Mouse (Mus musculus): Measurements from ENCODE around the gene Tmem203. TPM values are rescaled to one million over a fixed set of nuclear protein-coding genes. Genes with fewer than 3 reads are reported as not detected.

Tmem203 gene
- polyA plus RNA-seq, 1 experiment from 2014 or later: 16.4 TPM

DNA sequence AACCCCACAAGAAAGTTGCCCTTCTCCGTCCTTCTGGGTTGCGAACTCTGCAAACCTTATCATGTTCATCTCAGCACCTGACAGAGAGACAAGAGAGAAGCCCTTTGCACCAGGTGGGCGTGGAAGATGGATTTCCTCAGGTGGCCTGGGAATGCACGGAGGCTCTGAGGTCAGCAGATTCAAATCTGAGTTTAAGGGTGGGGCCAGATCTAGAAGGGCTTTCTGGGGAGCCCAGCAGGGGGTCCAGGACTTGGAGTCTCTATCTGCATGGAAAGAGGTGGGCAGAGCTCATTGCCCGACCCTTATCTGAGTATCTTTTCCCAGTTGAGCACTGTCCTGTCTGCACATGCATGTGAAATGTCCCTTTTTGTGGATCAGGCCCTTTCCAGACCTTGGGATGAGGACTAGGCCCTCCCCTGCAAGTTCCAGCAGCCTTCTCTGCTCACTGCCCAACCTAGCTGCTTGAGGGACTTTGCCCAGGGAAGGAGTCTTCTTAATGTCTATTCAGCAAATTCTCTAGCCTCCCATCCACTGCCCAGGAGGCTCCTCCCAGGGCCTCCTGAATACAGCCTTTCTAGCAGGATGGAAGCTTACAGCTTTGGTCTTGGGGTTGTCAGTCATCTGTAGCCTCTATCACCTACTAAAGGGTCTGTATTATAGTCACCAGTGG lies 20.6 kb upstream of the Tmem203 start:
- Histone ChIP-seq H3K27me3 (peaks cover 5% of the 10 kb centered on the region; the same call in 1 of the 2 replicates), H3K4me1 (no peaks in the 10 kb centered on the region), H3K9ac (replicated peaks) (no peak overlapping the region), H3K9me3 (no peaks in the 10 kb centered on the region), H3K4me2 (replicated peaks) (no peak overlapping the region), H3K4me3 (no peak overlapping the region), H3K36me3 (no peaks in the 10 kb centered on the region), H3K27ac (replicated peaks) (no peak overlapping the region)
- ATAC-seq (replicated peaks): no peak
- WGBS: 78% methylated on average over 5 of the region's 5 CpGs

DNA sequence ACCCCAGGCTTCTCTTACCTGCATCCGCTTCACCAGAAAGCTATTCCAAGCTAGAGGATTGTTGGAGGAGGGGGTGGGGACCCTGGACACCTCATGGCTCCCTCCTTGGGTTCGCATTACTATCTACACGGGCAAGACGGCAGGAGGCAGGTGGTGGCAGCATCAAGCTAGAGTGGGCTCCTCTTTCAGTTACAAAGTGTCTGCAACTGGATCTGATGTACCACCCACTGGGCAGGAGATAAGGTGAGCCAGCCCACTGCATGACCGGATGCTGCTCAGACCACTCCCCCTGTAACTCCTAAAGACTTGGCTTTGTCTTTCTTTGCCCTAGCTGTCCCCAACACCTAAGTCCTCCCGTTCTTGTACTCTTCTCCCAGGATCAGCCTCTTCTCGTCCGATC lies 18.6 kb upstream of the Tmem203 start, which contains the start of gene Rnf224:
Gene Rnf224, minus strand, starts transcription at position 174 of the 400 bp plus-strand sequence.
- H3K27me3 ChIP-seq: peaks cover 5% of the 10 kb centered on the region; the same call in 1 of the 2 replicates

DNA sequence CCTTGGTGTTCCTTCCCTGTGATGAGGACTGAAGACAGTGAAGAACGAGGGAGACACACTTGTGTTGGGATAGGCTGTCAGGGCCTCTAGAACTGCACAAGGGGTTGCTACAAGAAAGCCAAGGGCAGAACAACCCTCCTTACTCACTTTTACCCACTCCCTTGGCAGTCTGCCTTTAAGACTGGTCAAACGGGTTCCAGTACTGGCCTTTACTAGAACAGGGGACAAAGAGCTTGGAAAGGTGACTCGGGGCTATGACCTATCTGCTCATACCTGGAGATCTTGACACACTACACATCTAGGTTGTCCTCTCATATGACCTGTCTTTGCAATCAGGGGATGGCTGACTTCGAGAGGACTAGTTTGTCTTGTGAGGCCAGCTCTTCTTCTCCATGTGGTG lies 17.7 kb upstream of the Tmem203 start:
- no peak overlapping the region for H3K4me3 ChIP-seq
- ATAC-seq (replicated peaks): no peak
- H3K9me3 ChIP-seq: no peaks in the 10 kb centered on the region
- no peaks in the 10 kb centered on the region for H3K36me3 ChIP-seq
- H3K4me1 ChIP-seq: peaks cover 15% of the 10 kb centered on the region
- no peak overlapping the region for H3K9ac ChIP-seq (replicated peaks)
- H3K27ac ChIP-seq (replicated peaks): no peak overlapping the region
- 71% methylated on average over 4 of the region's 4 CpGs for WGBS
- no peak overlapping the region for H3K4me2 ChIP-seq (replicated peaks)
- H3K27me3 ChIP-seq: peaks cover 5% of the 10 kb centered on the region; the same call in 1 of the 2 replicates

More for the DNA sequence above, 18.6 kb upstream of the Tmem203 start, which contains the start of gene Rnf224:
- WGBS: 31% methylated on average over 8 of the region's 8 CpGs
- H3K4me1 ChIP-seq: peaks cover 12% of the 10 kb centered on the region
- no peak within 1 kb of the TSS for H3K27ac ChIP-seq (replicated peaks)
- ATAC-seq (replicated peaks): no peak
- H3K4me3 ChIP-seq: no peak within 1 kb of the TSS
- no peak within 1 kb of the TSS for H3K9ac ChIP-seq (replicated peaks)
- no peaks in the 10 kb centered on the region for H3K36me3 ChIP-seq
- H3K4me2 ChIP-seq (replicated peaks): no peak within 1 kb of the TSS
- H3K9me3 ChIP-seq: no peaks in the 10 kb centered on the region

DNA sequence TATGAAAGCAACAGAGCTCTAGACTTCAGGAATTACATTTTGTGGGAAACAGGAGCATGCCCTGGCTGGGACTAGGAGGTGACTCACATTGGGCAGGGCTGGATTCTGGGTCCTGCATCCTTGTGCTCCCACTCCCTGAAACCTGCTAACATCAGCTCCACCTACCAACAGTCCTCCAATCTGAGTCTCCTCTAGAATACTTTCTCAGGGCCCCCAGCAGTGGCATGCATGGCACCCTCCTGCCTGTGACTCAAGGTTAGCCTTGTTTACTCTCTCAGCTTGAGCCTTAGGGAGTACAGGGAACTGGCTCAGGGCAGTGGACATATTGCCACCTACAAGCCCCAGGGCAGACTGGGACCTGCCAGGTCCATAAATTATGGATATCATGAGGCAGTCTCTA lies 17.1 kb upstream of the Tmem203 start:
- H3K27ac ChIP-seq (replicated peaks): no peak overlapping the region
- peaks cover 5% of the 10 kb centered on the region; the same call in 1 of the 2 replicates for H3K27me3 ChIP-seq
- ATAC-seq (replicated peaks): no peak

DNA sequence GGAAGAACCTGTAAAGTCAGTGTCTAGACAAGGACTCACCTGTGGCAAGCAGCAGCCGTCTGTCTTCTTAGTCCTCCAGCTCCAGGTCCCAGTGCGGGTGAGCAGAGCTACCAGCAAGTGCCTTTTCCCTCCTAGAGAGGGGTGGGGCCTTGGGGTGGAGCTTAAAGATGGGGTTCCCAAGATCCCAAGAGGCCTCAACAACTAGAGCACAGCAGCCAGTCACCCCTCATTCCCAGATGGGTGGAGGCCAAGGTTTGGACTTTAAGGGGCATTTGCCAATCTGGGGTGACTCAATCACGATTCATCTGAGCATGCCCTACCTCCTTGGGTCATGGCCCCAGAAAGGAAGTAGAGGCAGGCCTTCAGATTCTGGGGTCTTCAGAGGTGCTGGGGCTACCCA lies 15.5 kb upstream of the Tmem203 start:
- Histone ChIP-seq H3K36me3 (no peaks in the 10 kb centered on the region), H3K9ac (replicated peaks) (no peak overlapping the region), H3K27me3 (peaks cover 5% of the 10 kb centered on the region; the same call in 1 of the 2 replicates), H3K4me3 (no peak overlapping the region), H3K27ac (replicated peaks) (no peak overlapping the region), H3K4me1 (peaks cover 29% of the 10 kb centered on the region), H3K4me2 (replicated peaks) (no peak overlapping the region), H3K9me3 (no peaks in the 10 kb centered on the region)
- no peak for ATAC-seq (replicated peaks)
- 89% methylated on average over 3 of the region's 3 CpGs for WGBS

More for the DNA sequence above, 17.1 kb upstream of the Tmem203 start:
- no peak overlapping the region for H3K4me2 ChIP-seq (replicated peaks)
- no peaks in the 10 kb centered on the region for H3K9me3 ChIP-seq
- H3K4me1 ChIP-seq: peaks cover 21% of the 10 kb centered on the region
- H3K36me3 ChIP-seq: no peaks in the 10 kb centered on the region
- H3K9ac ChIP-seq (replicated peaks): no peak overlapping the region
- H3K4me3 ChIP-seq: no peak overlapping the region

DNA sequence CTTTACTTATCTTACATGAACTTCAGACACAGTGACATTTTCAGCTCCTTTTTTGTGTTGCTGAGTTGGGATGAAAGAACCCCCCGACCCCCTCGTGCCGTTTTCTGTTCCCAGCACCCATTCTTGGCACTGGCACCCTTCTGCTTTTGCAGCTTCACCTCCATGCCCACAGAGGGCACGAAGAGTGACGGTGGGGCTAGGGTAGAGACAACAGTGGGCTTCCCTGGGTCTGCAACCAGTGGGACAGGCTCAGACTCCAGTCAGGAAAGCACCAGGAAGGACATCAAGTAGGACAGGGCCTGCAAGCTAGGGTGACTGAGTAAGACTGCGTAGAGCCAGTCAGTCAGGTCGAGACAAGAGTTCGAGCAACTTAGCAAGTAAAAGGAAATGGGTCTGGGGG lies 14.9 kb upstream of the Tmem203 start:
- Histone ChIP-seq H3K27ac (replicated peaks) (peak overlapping the region; percentile 77; the same call in 1 of the 2 replicates), H3K9ac (replicated peaks) (peak overlapping the region; percentile 49), H3K4me1 (peaks cover 29% of the 10 kb centered on the region), H3K27me3 (peaks cover 5% of the 10 kb centered on the region; the same call in 1 of the 2 replicates), H3K4me2 (replicated peaks) (peak overlapping the region; percentile 91), H3K9me3 (no peaks in the 10 kb centered on the region), H3K4me3 (peak overlapping the region; percentile 59), H3K36me3 (no peaks in the 10 kb centered on the region)
- peak; percentile 33 for ATAC-seq (replicated peaks)
- WGBS: 42% methylated on average over 8 of the region's 8 CpGs

DNA sequence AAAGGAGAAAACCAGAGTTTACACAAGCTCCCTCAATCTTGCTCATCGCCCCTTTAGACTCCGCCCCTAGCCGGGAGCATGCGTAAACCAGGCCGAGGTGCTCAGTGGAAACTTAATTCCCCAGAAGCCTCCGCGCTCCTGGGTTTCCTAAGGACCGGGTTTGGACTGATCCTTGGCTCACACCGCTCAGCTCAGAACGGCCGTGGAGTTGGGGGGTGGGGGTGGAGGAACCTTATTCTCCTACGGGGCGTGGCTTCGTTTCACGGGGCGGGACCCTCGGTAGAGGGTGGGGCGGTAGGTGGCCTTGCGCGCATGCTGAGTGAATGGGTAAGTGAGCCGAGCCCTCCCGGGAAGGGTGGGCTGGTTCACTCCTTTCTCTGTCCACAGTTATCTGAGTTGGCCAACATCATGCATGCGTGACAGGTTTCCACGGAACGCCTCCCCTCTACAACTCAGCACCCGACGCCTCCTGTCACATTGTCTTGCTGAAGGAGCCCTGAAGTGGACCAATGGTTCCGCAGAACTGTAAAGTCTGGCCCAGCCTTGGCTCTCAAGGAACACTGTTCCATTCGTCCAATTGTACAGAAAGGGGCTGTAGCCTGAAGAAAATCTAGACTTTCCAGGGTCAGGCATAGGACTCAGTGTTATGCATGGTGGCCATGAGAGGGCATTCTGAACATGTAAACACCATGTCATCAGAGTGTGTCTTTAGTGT lies 14.4 kb upstream of the Tmem203 start:
- peak overlapping the region; percentile 59 for H3K4me3 ChIP-seq
- under 1% methylated on average over 29 of the region's 29 CpGs for WGBS
- peaks cover 4% of the 10 kb centered on the region; the same call in 1 of the 2 replicates for H3K36me3 ChIP-seq
- H3K4me2 ChIP-seq (replicated peaks): peak overlapping the region; percentile 91
- H3K27me3 ChIP-seq: peaks cover 5% of the 10 kb centered on the region; the same call in 1 of the 2 replicates
- H3K4me1 ChIP-seq: peaks cover 29% of the 10 kb centered on the region
- H3K9ac ChIP-seq (replicated peaks): peak overlapping the region; percentile 49
- H3K27ac ChIP-seq (replicated peaks): peak overlapping the region; percentile 77
- ATAC-seq (replicated peaks): peak; percentile 84
- no peaks in the 10 kb centered on the region for H3K9me3 ChIP-seq

DNA sequence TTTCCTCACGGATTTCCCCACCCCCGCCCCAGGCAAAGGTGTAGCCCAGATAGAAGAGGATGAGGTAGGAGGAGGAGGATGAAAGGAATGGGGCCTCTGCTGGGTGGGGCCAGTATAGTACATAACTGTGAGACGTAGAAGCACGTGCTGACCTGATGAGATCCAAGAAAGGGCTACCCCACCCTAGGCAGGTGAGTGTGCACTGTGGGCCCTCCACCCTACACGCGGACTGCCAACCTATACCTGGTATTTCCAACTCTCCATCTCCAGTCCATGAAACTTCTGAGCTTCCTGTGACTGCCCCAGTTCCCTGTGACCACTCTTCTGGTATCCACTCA lies 13.8 kb upstream of the Tmem203 start:
- H3K9ac ChIP-seq (replicated peaks): peak overlapping the region; percentile 73
- peak; percentile 15; the same call in 1 of the 2 replicates for ATAC-seq (replicated peaks)
- H3K27me3 ChIP-seq: peaks cover 5% of the 10 kb centered on the region; the same call in 1 of the 2 replicates
- no peaks in the 10 kb centered on the region for H3K9me3 ChIP-seq
- peaks cover 9% of the 10 kb centered on the region; the same call in 1 of the 2 replicates for H3K36me3 ChIP-seq
- H3K4me3 ChIP-seq: peak overlapping the region; percentile 59
- peak overlapping the region; percentile 91 for H3K4me2 ChIP-seq (replicated peaks)
- H3K4me1 ChIP-seq: peaks cover 29% of the 10 kb centered on the region
- 17% methylated on average over 6 of the region's 6 CpGs for WGBS
- H3K27ac ChIP-seq (replicated peaks): peak overlapping the region; percentile 77

DNA sequence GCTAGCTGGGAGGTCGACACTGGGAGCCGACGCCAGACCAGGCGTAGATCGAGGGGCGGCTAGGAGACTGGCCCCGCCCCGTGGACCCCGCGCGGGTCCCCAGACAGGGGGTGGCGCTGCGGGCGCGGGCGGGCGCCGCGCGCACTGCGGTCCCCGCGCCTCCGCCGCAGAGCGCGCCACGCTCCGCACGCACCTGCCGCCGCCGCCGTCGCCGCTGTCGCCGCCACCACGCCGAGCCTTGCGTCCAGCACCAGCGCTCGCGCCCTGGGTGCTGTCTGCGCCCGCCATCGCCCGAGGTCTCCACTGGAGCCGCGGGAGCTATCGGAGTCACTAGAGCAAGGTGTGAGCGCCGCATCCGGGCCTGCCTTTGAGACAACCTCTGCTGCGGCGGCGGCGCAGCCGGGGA lies 13.1 kb upstream of the Tmem203 start, which contains the start of the genes Rnf208 and Cysrt1:
Gene Rnf208, plus strand, starts transcription at position 155 of the 406 bp plus-strand sequence.
Gene Cysrt1, minus strand, starts transcription at position 352 of the 406 bp plus-strand sequence.
- peak; percentile 49 for ATAC-seq (replicated peaks)
- H3K9ac ChIP-seq (replicated peaks): peak within 1 kb of the TSS; percentile 73

DNA sequence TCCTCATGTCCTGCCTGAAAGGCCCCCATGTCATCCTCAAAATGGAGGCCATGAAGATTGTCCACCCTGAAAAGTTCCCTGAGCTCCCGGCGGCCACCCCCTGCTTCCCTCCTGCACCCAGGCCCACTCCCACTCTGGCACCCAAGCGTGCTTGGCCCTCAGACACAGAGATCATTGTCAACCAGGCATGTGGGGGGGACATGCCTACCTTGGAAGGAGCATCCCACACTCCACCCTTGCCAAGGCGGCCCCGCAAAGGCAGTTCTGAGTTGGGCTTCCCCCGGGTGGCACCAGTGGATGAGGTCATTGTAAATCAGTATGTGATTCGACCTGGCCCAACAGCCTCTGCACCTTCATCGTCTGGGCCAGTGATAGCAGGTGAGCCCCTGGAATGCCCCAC lies 11.9 kb upstream of the Tmem203 start:
- WGBS: 77% methylated on average over 8 of the region's 8 CpGs
- Histone ChIP-seq H3K4me2 (replicated peaks) (peak overlapping the region; percentile 91), H3K36me3 (peaks cover 21% of the 10 kb centered on the region; the same call in 1 of the 2 replicates), H3K27ac (replicated peaks) (no peak overlapping the region), H3K4me1 (peaks cover 29% of the 10 kb centered on the region), H3K9me3 (no peaks in the 10 kb centered on the region), H3K4me3 (peak overlapping the region; percentile 59), H3K9ac (replicated peaks) (peak overlapping the region; percentile 73), H3K27me3 (no peaks in the 10 kb centered on the region)
- no peak for ATAC-seq (replicated peaks)

More for the DNA sequence above, 13.1 kb upstream of the Tmem203 start, which contains the start of the genes Rnf208 and Cysrt1:
- peaks cover 29% of the 10 kb centered on the region for H3K4me1 ChIP-seq
- H3K4me3 ChIP-seq: peak within 1 kb of the TSS; percentile 59
- peaks cover 12% of the 10 kb centered on the region; the same call in 1 of the 2 replicates for H3K36me3 ChIP-seq
- peak within 1 kb of the TSS; percentile 77 for H3K27ac ChIP-seq (replicated peaks)
- peak within 1 kb of the TSS; percentile 91 for H3K4me2 ChIP-seq (replicated peaks)
- no peaks in the 10 kb centered on the region for H3K9me3 ChIP-seq
- H3K27me3 ChIP-seq: peaks cover 5% of the 10 kb centered on the region; the same call in 1 of the 2 replicates
- WGBS: under 1% methylated on average over 57 of the region's 59 CpGs

DNA sequence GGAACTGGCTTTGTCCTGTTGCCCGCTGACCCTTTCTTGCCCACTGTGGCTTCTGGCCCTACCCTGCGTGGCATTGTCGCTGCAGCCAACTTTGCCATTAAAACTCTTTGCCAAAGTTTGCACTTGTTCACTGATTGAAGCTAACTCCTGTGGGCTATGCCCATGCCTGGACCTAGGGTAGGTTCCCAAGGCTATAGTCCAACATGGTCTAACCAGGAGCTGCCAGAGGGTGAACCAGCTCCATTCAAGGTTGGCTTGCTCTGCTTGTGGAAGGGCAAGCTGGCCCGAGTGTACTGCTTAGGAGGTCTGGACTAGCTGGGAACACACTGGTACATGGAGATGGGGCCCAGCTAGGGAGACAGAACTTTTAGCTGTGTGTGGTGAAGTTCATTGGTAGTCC lies 11.1 kb upstream of the Tmem203 start:
- H3K27ac ChIP-seq (replicated peaks): no peak overlapping the region
- no peaks in the 10 kb centered on the region for H3K27me3 ChIP-seq
- no peak for ATAC-seq (replicated peaks)
- WGBS: 91% methylated on average over 4 of the region's 4 CpGs
- peaks cover 24% of the 10 kb centered on the region for H3K36me3 ChIP-seq
- peaks cover 29% of the 10 kb centered on the region for H3K4me1 ChIP-seq
- no peak overlapping the region for H3K4me3 ChIP-seq
- H3K9me3 ChIP-seq: no peaks in the 10 kb centered on the region
- H3K9ac ChIP-seq (replicated peaks): no peak overlapping the region
- no peak overlapping the region for H3K4me2 ChIP-seq (replicated peaks)
